Mouse (Mus musculus): Measurements from ENCODE around the gene Flvcr1. TPM values are rescaled to one million over a fixed set of nuclear protein-coding genes. Genes with fewer than 3 reads are reported as not detected.

Flvcr1 gene
- polyA plus RNA-seq, 1 experiment from 2014 or later, result 11.5 TPM

GRCm38 (mm10) chr1:191000686-191001085 is 25.3 kb downstream of the Flvcr1 start:
- Histone ChIP-seq H3K36me3 (replicated peaks) (0 out of 2 replicates have a peak, but pooled peaks cover 4% of the 10 kb centered on the region), H3K27ac (no peak overlapping the region), H3K9me3 (0 out of 2 replicates have a peak, but pooled peaks cover 6% of the 10 kb centered on the region), H3K4me1 (no peaks in the 10 kb centered on the region), H3K27me3 (no peaks in the 10 kb centered on the region), H3K4me2 (no peak overlapping the region), H3K4me3 (replicated peaks) (no peak overlapping the region), H3K9ac (no peak overlapping the region)
- no peak for ATAC-seq (ENCODE audit: low FRiP score)
- WGBS, result 78% methylated on average over 3 of the region's 3 CpGs

GRCm38 (mm10) chr1:190998027-190998426 is 27.9 kb downstream of the Flvcr1 start:
- no peak overlapping the region for H3K9ac ChIP-seq
- ATAC-seq (ENCODE audit: low FRiP score), result no peak
- H3K9me3 ChIP-seq, result 0 out of 2 replicates have a peak, but pooled peaks cover 6% of the 10 kb centered on the region
- no peaks in the 10 kb centered on the region for H3K36me3 ChIP-seq (replicated peaks)
- no peak overlapping the region for H3K27ac ChIP-seq
- 93% methylated on average over 1 of the region's 1 CpGs for WGBS
- H3K27me3 ChIP-seq, result no peaks in the 10 kb centered on the region
- H3K4me1 ChIP-seq, result no peaks in the 10 kb centered on the region
- H3K4me3 ChIP-seq (replicated peaks), result no peak overlapping the region
- no peak overlapping the region for H3K4me2 ChIP-seq

- no peaks in the 10 kb centered on the region for H3K36me3 ChIP-seq (replicated peaks)
- H3K27me3 ChIP-seq, result no peaks in the 10 kb centered on the region
- no peaks in the 10 kb centered on the region for H3K4me1 ChIP-seq
- no peak for ATAC-seq (ENCODE audit: low FRiP score)
- H3K4me2 ChIP-seq, result no peak overlapping the region
- H3K27ac ChIP-seq, result no peak overlapping the region
- H3K9ac ChIP-seq, result no peak overlapping the region
- H3K4me3 ChIP-seq (replicated peaks), result no peak overlapping the region
- 71% methylated on average over 6 of the region's 6 CpGs for WGBS
- H3K9me3 ChIP-seq, result 0 out of 2 replicates have a peak, but pooled peaks cover 6% of the 10 kb centered on the region
These were observed 29.5 kb downstream of the Flvcr1 start for GRCm38 (mm10) chr1:190996346-190996877.

GRCm38 (mm10) chr1:190995548-190995947 is 30.4 kb downstream of the Flvcr1 start:
- no peak for ATAC-seq (ENCODE audit: low FRiP score)
- Histone ChIP-seq H3K27ac (no peak overlapping the region), H3K36me3 (replicated peaks) (no peaks in the 10 kb centered on the region), H3K4me2 (no peak overlapping the region), H3K4me1 (no peaks in the 10 kb centered on the region), H3K4me3 (replicated peaks) (no peak overlapping the region), H3K27me3 (no peaks in the 10 kb centered on the region), H3K9ac (no peak overlapping the region), H3K9me3 (0 out of 2 replicates have a peak, but pooled peaks cover 6% of the 10 kb centered on the region)
- WGBS, result 60% methylated on average over 7 of the region's 7 CpGs

- no peak for ATAC-seq (ENCODE audit: low FRiP score)
These were observed 36.4 kb downstream of the Flvcr1 start for GRCm38 (mm10) chr1:190989437-190990082.

GRCm38 (mm10) chr1:190981412-190981811 is 44.5 kb downstream of the Flvcr1 start:
- no peak overlapping the region for H3K4me3 ChIP-seq (replicated peaks)
- WGBS, result 83% methylated on average over 4 of the region's 4 CpGs
- H3K9ac ChIP-seq, result no peak overlapping the region
- no peaks in the 10 kb centered on the region for H3K9me3 ChIP-seq
- H3K36me3 ChIP-seq (replicated peaks), result no peaks in the 10 kb centered on the region
- peaks cover 23% of the 10 kb centered on the region for H3K4me1 ChIP-seq
- H3K4me2 ChIP-seq, result no peak overlapping the region
- H3K27ac ChIP-seq, result no peak overlapping the region
- H3K27me3 ChIP-seq, result no peaks in the 10 kb centered on the region
- no peak for ATAC-seq (ENCODE audit: low FRiP score)

More at GRCm38 (mm10) chr1:190989437-190990082, 36.4 kb downstream of the Flvcr1 start:
- Histone ChIP-seq H3K4me2 (no peak overlapping the region), H3K4me1 (no peaks in the 10 kb centered on the region), H3K36me3 (replicated peaks) (no peaks in the 10 kb centered on the region), H3K27me3 (no peaks in the 10 kb centered on the region; the same call in 1 of the 2 replicates), H3K4me3 (replicated peaks) (no peak overlapping the region), H3K27ac (no peak overlapping the region), H3K9ac (no peak overlapping the region), H3K9me3 (no peaks in the 10 kb centered on the region)
- 80% methylated on average over 9 of the region's 9 CpGs for WGBS

- no peak for ATAC-seq (ENCODE audit: low FRiP score)
- Histone ChIP-seq H3K4me1 (peaks cover 32% of the 10 kb centered on the region), H3K36me3 (replicated peaks) (no peaks in the 10 kb centered on the region), H3K27ac (no peak overlapping the region), H3K4me2 (no peak overlapping the region), H3K9ac (no peak overlapping the region), H3K9me3 (no peaks in the 10 kb centered on the region), H3K27me3 (no peaks in the 10 kb centered on the region), H3K4me3 (replicated peaks) (no peak overlapping the region)
- WGBS, result 86% methylated on average over 1 of the region's 1 CpGs
These were observed 45.5 kb downstream of the Flvcr1 start for GRCm38 (mm10) chr1:190980470-190980869.

- H3K4me3 ChIP-seq (replicated peaks), result peak within 1 kb of the TSS; percentile 70
- H3K36me3 ChIP-seq (replicated peaks), result peaks cover 11% of the 10 kb centered on the region
- H3K27me3 ChIP-seq, result no peaks in the 10 kb centered on the region
- H3K4me2 ChIP-seq, result peak within 1 kb of the TSS; percentile 98
- peak within 1 kb of the TSS; percentile 90 for H3K9ac ChIP-seq
- H3K4me1 ChIP-seq, result peaks cover 37% of the 10 kb centered on the region
- H3K9me3 ChIP-seq, result no peaks in the 10 kb centered on the region
- ATAC-seq (ENCODE audit: low FRiP score), result peak; percentile 99
- under 1% methylated on average over 38 of the region's 38 CpGs for WGBS
- H3K27ac ChIP-seq, result peak within 1 kb of the TSS; percentile 95
These were observed 46.8 kb downstream of the Flvcr1 start, which contains the start of gene Vash2 for GRCm38 (mm10) chr1:190979100-190979563. Gene Vash2, minus strand, starts transcription at chr1:190979296.

GRCm38 (mm10) chr1:190978511-190979073 is 47.4 kb downstream of the Flvcr1 start:
- H3K4me3 ChIP-seq (replicated peaks), result peak overlapping the region; percentile 70
- H3K9me3 ChIP-seq, result no peaks in the 10 kb centered on the region
- H3K9ac ChIP-seq, result peak overlapping the region; percentile 90
- under 1% methylated on average over 36 of the region's 46 CpGs for WGBS
- peaks cover 17% of the 10 kb centered on the region for H3K36me3 ChIP-seq (replicated peaks)
- peak overlapping the region; percentile 98 for H3K4me2 ChIP-seq
- peaks cover 37% of the 10 kb centered on the region for H3K4me1 ChIP-seq
- ATAC-seq (ENCODE audit: low FRiP score), result peak; percentile 79
- peak overlapping the region; percentile 95 for H3K27ac ChIP-seq
- H3K27me3 ChIP-seq, result no peaks in the 10 kb centered on the region

- WGBS, result 1% methylated on average over 22 of the region's 22 CpGs
- H3K4me2 ChIP-seq, result peak overlapping the region; percentile 98
- peak overlapping the region; percentile 70 for H3K4me3 ChIP-seq (replicated peaks)
- peak overlapping the region; percentile 90 for H3K9ac ChIP-seq
- H3K27ac ChIP-seq, result peak overlapping the region; percentile 95
- H3K27me3 ChIP-seq, result no peaks in the 10 kb centered on the region
- no peaks in the 10 kb centered on the region for H3K9me3 ChIP-seq
- ATAC-seq (ENCODE audit: low FRiP score), result peak; percentile 3
- H3K36me3 ChIP-seq (replicated peaks), result peaks cover 23% of the 10 kb centered on the region
- peaks cover 37% of the 10 kb centered on the region for H3K4me1 ChIP-seq
These were observed 48.0 kb downstream of the Flvcr1 start for GRCm38 (mm10) chr1:190978001-190978400.

- Histone ChIP-seq H3K9me3 (no peaks in the 10 kb centered on the region), H3K4me3 (replicated peaks) (peak overlapping the region; percentile 70), H3K4me1 (peaks cover 37% of the 10 kb centered on the region), H3K27ac (no peak overlapping the region; the same call in 1 of the 2 replicates), H3K9ac (peak overlapping the region; percentile 90), H3K27me3 (no peaks in the 10 kb centered on the region), H3K4me2 (peak overlapping the region; percentile 98), H3K36me3 (replicated peaks) (peaks cover 32% of the 10 kb centered on the region)
- no peak for ATAC-seq (ENCODE audit: low FRiP score)
- WGBS, result 63% methylated on average over 11 of the region's 11 CpGs
These were observed 48.9 kb downstream of the Flvcr1 start for GRCm38 (mm10) chr1:190976887-190977573.

GRCm38 (mm10) chr1:190974833-190975232 is 51.1 kb downstream of the Flvcr1 start:
- ATAC-seq (ENCODE audit: low FRiP score), result no peak
- Histone ChIP-seq H3K4me3 (replicated peaks) (no peak overlapping the region), H3K4me2 (no peak overlapping the region), H3K36me3 (replicated peaks) (peaks cover 54% of the 10 kb centered on the region), H3K4me1 (peaks cover 37% of the 10 kb centered on the region), H3K9me3 (no peaks in the 10 kb centered on the region), H3K9ac (0 out of 2 replicates have a peak overlapping the region, but pooled peaks have one; percentile 21), H3K27ac (no peak overlapping the region), H3K27me3 (no peaks in the 10 kb centered on the region)
- 85% methylated on average over 1 of the region's 1 CpGs for WGBS

All from forebrain, embryonic 12.5 days (tissue).